Mouse (Mus musculus) MEL (cell line): ENCODE results near the gene Prkce. TPM values are rescaled to one million over a fixed set of nuclear protein-coding genes. Genes with fewer than 3 reads are reported as not detected.

Experiments used
- DNase-seq: peaks from one replicate; pipeline ENCODE4 v3.0.0; 2011; ENCODE audit warnings: low read depth, low spot score
- H3K27ac ChIP-seq: 2 replicates; pipeline ENCODE4 v1.5.1; 2012; ENCODE audit warnings: low read depth, mild to moderate bottlenecking, control low read depth, low read length, moderate library complexity; ENCODE audit not compliant: control insufficient read depth
- H3K27me3 ChIP-seq, 2 experiments: fragments of 150-350 bp in 1 of 2; sonication (generic) in 1 of 2; 2 replicates each; pipeline ENCODE4 v1.6.1; 2012; ENCODE audit warnings: low read length in 2 of 2, mild to moderate bottlenecking in 2 of 2, improper control_type of control experiment in 1 of 2, moderate library complexity in 1 of 2; ENCODE audit not compliant: insufficient read depth in 2 of 2, control insufficient read depth in 1 of 2
- H3K36me3 ChIP-seq, 2 experiments: 2 replicates each; pipeline ENCODE4 v1.6.1; 2012 to 2014; ENCODE audit warnings: low read length in 2 of 2, improper control_type of control experiment in 1 of 2, inconsistent platforms in 1 of 2, mild to moderate bottlenecking in 1 of 2; ENCODE audit not compliant: insufficient read depth in 2 of 2, control insufficient read depth in 1 of 2
- H3K4me1 ChIP-seq, 2 experiments: fragments of 150-350 bp in 1 of 2; sonication (generic) in 1 of 2; 2 replicates each; pipeline ENCODE4 v1.6.1; 2012; ENCODE audit warnings: low read length in 2 of 2, improper control_type of control experiment in 1 of 2, mild to moderate bottlenecking in 1 of 2; ENCODE audit not compliant: insufficient read depth in 2 of 2, control insufficient read depth in 1 of 2
- H3K4me3 ChIP-seq, 2 experiments: fragments of 150-350 bp in 1 of 2; sonication (generic) in 1 of 2; 2 replicates each; pipeline ENCODE4 v1.5.1; 2012; ENCODE audit warnings: low read depth in 2 of 2, low read length in 2 of 2, mild to moderate bottlenecking in 2 of 2, moderate library complexity in 2 of 2, control low read depth in 1 of 2, improper control_type of control experiment in 1 of 2; ENCODE audit not compliant: control insufficient read depth in 1 of 2, insufficient read depth in 1 of 2
- H3K79me2 ChIP-seq: 2 replicates; pipeline ENCODE4 v1.6.1; 2012; ENCODE audit warnings: mild to moderate bottlenecking, low read length, moderate library complexity; ENCODE audit not compliant: control insufficient read depth, poor library complexity, insufficient read depth
- H3K9ac ChIP-seq: 2 replicates; pipeline ENCODE4 v1.6.1; 2012; ENCODE audit warnings: low read depth, mild to moderate bottlenecking, control low read depth, low read length, moderate library complexity; ENCODE audit not compliant: control insufficient read depth, poor library complexity, severe bottlenecking
- H3K9me3 ChIP-seq: fragments of 150-350 bp; sonication (generic); replicated peaks from 2 replicates; pipeline ENCODE4 v1.6.1; 2012; ENCODE audit warnings: mild to moderate bottlenecking, low read length, improper control_type of control experiment, moderate library complexity; ENCODE audit not compliant: insufficient read depth
- ELF1 ChIP-seq: IDR thresholded peaks from 2 replicates; pipeline ENCODE4 v1.6.1; 2014; ENCODE audit warnings: low read depth, mild to moderate bottlenecking, inconsistent platforms, low read length, improper control_type of control experiment, moderate library complexity
- EP300 ChIP-seq, 2 experiments: IDR thresholded peaks; 2 replicates each; pipeline ENCODE4 v1.6.1; 2011; ENCODE audit warnings: improper control_type of control experiment in 2 of 2, low read length in 2 of 2, low read depth in 1 of 2, mild to moderate bottlenecking in 1 of 2
- GATA1 ChIP-seq: IDR thresholded peaks from 2 replicates; pipeline ENCODE4 v1.6.1; 2011; ENCODE audit warnings: low read depth, low read length, improper control_type of control experiment
- JUND ChIP-seq: IDR thresholded peaks from 2 replicates; pipeline ENCODE4 v1.6.1; 2011; ENCODE audit warnings: low read depth, mild to moderate bottlenecking, improper control_type of control experiment, low read length
- MAFK ChIP-seq: IDR thresholded peaks from 2 replicates; pipeline ENCODE4 v1.6.1; 2011; ENCODE audit warnings: low read depth, mild to moderate bottlenecking, low read length, improper control_type of control experiment, borderline replicate concordance
- MAZ ChIP-seq: IDR thresholded peaks from 2 replicates; pipeline ENCODE4 v1.6.1; 2012; ENCODE audit warnings: low read depth, mild to moderate bottlenecking, inconsistent platforms, low read length, improper control_type of control experiment
- MEF2A ChIP-seq: IDR thresholded peaks from 2 replicates; pipeline ENCODE4 v1.6.1; 2014; ENCODE audit warnings: low read depth, mild to moderate bottlenecking, inconsistent platforms, low read length, improper control_type of control experiment; ENCODE audit not compliant: poor library complexity, insufficient replicate concordance, severe bottlenecking; ENCODE audit errors: extremely low read depth
- NRF1 ChIP-seq: IDR thresholded peaks from 2 replicates; pipeline ENCODE4 v1.6.1; 2014; ENCODE audit warnings: low read depth, mild to moderate bottlenecking, inconsistent platforms, low read length, improper control_type of control experiment, moderate library complexity; ENCODE audit not compliant: poor library complexity, insufficient read depth, severe bottlenecking
- POLR2A ChIP-seq, 2 experiments: IDR thresholded peaks; 2 replicates each; pipeline ENCODE4 v1.6.1; 2011 to 2012; ENCODE audit warnings: low read length in 2 of 2, mild to moderate bottlenecking in 2 of 2, control low read depth in 1 of 2, improper control_type of control experiment in 1 of 2, low read depth in 1 of 2, moderate library complexity in 1 of 2; ENCODE audit not compliant: control insufficient read depth in 1 of 2, insufficient read depth in 1 of 2, poor library complexity in 1 of 2
- POLR2AphosphoS2 ChIP-seq: IDR thresholded peaks from 2 replicates; pipeline ENCODE4 v1.6.1; 2011; ENCODE audit warnings: low read length, improper control_type of control experiment
- POLR2AphosphoS5 ChIP-seq: IDR thresholded peaks from 2 replicates; pipeline ENCODE4 v1.6.1; 2012; ENCODE audit warnings: low read depth, borderline replicate concordance, mild to moderate bottlenecking, inconsistent platforms, low read length, moderate library complexity, mixed read lengths
- TAL1 ChIP-seq: IDR thresholded peaks from 2 replicates; pipeline ENCODE4 v1.6.1; 2012; ENCODE audit warnings: mild to moderate bottlenecking, inconsistent platforms, low read length, moderate library complexity, mixed read lengths
- TBP ChIP-seq: IDR thresholded peaks from 2 replicates; pipeline ENCODE4 v1.8.0; 2011; ENCODE audit warnings: low read depth, low read length, improper control_type of control experiment
- TCF12 ChIP-seq: IDR thresholded peaks from 2 replicates; pipeline ENCODE4 v1.6.1; 2014; ENCODE audit warnings: low read depth, mild to moderate bottlenecking, inconsistent platforms, low read length, improper control_type of control experiment, moderate library complexity
- UBTF ChIP-seq: IDR thresholded peaks from 2 replicates; pipeline ENCODE4 v1.6.1; 2012; ENCODE audit warnings: low read depth, mild to moderate bottlenecking, inconsistent platforms, low read length, improper control_type of control experiment, moderate library complexity, borderline replicate concordance; ENCODE audit not compliant: insufficient read depth
- USF2 ChIP-seq, 2 experiments: IDR thresholded peaks; 2 replicates each; pipeline ENCODE4 v1.6.1; 2011 to 2012; ENCODE audit warnings: improper control_type of control experiment in 2 of 2, low read length in 2 of 2, borderline replicate concordance in 1 of 2, inconsistent platforms in 1 of 2, low read depth in 1 of 2, mild to moderate bottlenecking in 1 of 2; ENCODE audit not compliant: insufficient read depth in 1 of 2
- polyA plus RNA-seq, 2 experiments: library from polyadenylated mRNA; stranded (reverse) in 1 of 2; unstranded in 1 of 2; fragments of >175 nt in 1 of 2; fragments of >200 nt in 1 of 2; gene quantifications; 2 replicates each; pipeline versions ENCODE4 v1.2.1 to v1.2.4; 2012; ENCODE audit warnings: low replicate concordance in 2 of 2, low read depth in 1 of 2; ENCODE audit not compliant: insufficient read length in 2 of 2, insufficient read depth in 1 of 2, missing spikeins in 1 of 2
- total RNA-seq: library from RNA; depleted of rRNA; stranded (reverse); fragments of 300-350 nt; gene quantifications from 2 replicates; pipeline ENCODE4 v1.2.3, GENCODE M21; 2012

Gene Prkce
- total and polyA plus RNA-seq, 3 experiments, result 3.0 to 5.3 TPM; not detected in 1

DNA sequence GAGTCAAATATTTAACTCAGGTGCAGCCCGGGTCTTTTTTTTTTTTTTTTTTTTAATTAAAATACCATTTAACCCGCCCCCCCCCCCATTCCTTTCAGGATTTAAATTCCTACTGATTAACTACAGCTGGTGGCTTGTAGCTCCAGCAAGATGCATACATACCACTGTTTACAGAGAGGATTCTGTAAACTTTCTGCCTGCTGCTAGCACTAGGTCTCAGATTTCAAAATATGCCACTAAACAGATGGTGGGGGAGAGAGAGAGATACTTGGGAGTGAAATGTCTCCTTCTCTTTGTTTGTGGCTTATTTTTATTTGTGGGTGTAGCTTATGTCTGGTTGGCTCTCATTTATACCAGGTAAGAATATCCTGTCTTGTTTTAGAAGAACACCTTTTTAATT is 215.3 kb downstream of the Prkce start:
- no peaks in the 10 kb centered on the region for H3K9me3 ChIP-seq
- TF ChIP-seq MAFK (no peak), MAZ (no peak), GATA1 (no peak)
- TF ChIP-seq, all 39 proteins: peak for 0
- Histone ChIP-seq H3K27me3 (no peaks in the 10 kb centered on the region), H3K36me3 (no peaks in the 10 kb centered on the region), H3K4me1 (no peaks in the 10 kb centered on the region), H3K9ac (no peak overlapping the region), H3K4me3 (no peak overlapping the region), H3K27ac (no peak overlapping the region), H3K79me2 (no peaks in the 10 kb centered on the region)
- no peak for DNase-seq

DNA sequence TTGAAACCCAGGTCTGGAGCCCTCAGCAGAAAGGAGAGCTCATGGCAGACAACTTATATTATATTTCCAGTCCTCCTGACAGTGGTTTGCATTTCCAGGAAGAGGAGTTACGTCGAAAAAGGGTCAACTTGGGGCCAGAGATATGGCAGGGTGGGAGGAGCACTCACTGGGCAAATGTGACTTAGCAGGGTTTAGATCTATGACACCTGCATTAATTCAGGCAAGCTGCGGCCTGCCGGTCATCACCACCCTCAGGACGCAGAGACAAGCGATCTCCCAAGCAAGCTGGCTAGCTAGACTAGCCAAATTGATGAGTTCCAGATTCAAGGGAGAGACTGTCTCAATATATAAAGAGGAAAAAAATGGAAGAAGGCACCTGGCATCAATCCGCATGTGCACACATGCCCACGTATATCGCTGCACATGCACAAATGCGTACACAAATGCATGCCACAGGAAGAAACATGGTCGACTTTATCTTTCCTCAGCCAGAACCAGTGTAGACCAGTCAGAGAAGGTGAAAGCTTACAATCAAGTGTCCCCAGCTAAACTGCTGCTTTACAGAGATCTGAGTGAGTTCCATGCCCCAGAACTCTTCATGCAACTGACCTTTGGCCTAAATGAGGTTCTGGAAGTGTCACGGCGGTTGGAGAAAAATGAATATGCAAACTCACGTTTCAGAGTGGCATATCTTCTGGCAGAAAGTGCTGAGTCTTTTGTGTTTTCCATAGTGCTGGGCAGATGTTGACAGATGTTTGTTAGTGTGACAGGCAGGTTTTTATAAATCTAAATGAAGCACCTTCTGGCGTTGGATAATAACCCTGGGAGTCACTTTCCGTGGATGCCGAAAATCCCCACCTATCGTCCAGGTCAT is 216.4 kb downstream of the Prkce start:
- H3K36me3 ChIP-seq, result no peaks in the 10 kb centered on the region
- H3K4me1 ChIP-seq, result no peaks in the 10 kb centered on the region
- H3K4me3 ChIP-seq, result no peak overlapping the region
- H3K79me2 ChIP-seq, result no peaks in the 10 kb centered on the region
- DNase-seq, result no peak
- no peak overlapping the region for H3K9ac ChIP-seq
- no peaks in the 10 kb centered on the region for H3K27me3 ChIP-seq
- no peak overlapping the region for H3K27ac ChIP-seq
- TF ChIP-seq POLR2AphosphoS2 (no peak), TAL1 (no peak), TCF12 (no peak), POLR2A (IDR thresholded peaks at IDR 0.05; ENCODE audit: control insufficient read depth in 1 of 2, insufficient read depth in 1 of 2, low read depth in 1 of 2, low read length in 2 of 2, poor library complexity in 1 of 2) (no peak), MEF2A (no peak)
- H3K9me3 ChIP-seq, result no peaks in the 10 kb centered on the region

DNA sequence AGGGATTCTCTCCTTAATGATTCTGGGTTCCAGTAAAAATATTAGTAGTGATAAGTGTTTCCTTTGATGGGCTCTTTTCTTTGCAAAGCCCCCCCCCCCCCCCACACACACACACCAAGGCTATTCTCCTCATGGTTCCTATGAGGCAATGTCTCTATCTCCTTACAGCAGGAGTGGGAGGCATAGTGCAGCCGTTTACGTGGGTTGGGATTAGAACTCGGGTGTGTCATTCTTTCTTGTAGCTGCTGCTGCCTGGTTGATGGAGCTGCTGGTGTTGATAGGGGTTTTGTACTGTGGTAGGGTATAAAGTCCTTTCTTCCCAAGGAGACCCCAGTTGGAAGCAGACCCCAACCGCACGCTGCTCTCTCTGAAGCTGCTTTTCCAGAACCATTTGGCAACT is 224.9 kb downstream of the Prkce start:
- H3K79me2 ChIP-seq, result no peaks in the 10 kb centered on the region
- H3K9me3 ChIP-seq, result no peaks in the 10 kb centered on the region
- no peak overlapping the region for H3K27ac ChIP-seq
- peaks cover 4 to 10% of the 10 kb centered on the region in 2 experiments for H3K4me1 ChIP-seq
- no peaks in the 10 kb centered on the region for H3K27me3 ChIP-seq
- H3K36me3 ChIP-seq, result peaks cover 0 to 7% of the 10 kb centered on the region in 2 experiments; a peak in 2 of 4 replicates
- H3K9ac ChIP-seq, result no peak overlapping the region
- TF ChIP-seq UBTF, result no peak
- peak in 1 of 2 experiments; percentile 46; a peak in 1 of 4 replicates for TF ChIP-seq EP300 (IDR thresholded peaks at IDR 0.05; ENCODE audit: low read depth in 1 of 2, low read length in 2 of 2)
- TF ChIP-seq MEF2A, result no peak
- TF ChIP-seq USF2 (IDR thresholded peaks at IDR 0.05; ENCODE audit: borderline replicate concordance in 1 of 2, insufficient read depth in 1 of 2, low read depth in 1 of 2, low read length in 2 of 2), result no peak
- no peak for TF ChIP-seq NRF1
- no peak for TF ChIP-seq POLR2AphosphoS5
- no peak for TF ChIP-seq JUND
- no peak for TF ChIP-seq TBP
- no peak for TF ChIP-seq ELF1
- no peak overlapping the region for H3K4me3 ChIP-seq
- DNase-seq, result peak; percentile 21
